Mouse (Mus musculus) neural tube, embryonic 10.5 days (tissue): ENCODE measurements around the gene Gys1.

ENCODE experiments used
- DNase-seq: peaks from one replicate; pipeline ENCODE4 v3.0.0-alpha.2; 2017; ENCODE audit warnings: low spot score; ENCODE audit errors: extremely low spot score

Gene Gys1

GRCm38 (mm10) chr7:45413864-45414739 lies 20.5 kb upstream of the Gys1 start:
- DNase-seq, result no peak

- DNase-seq, result no peak
These were observed 19.9 kb upstream of the Gys1 start for GRCm38 (mm10) chr7:45414740-45415224.

GRCm38 (mm10) chr7:45415636-45416035 lies 19.0 kb upstream of the Gys1 start:
- DNase-seq, result no peak

GRCm38 (mm10) chr7:45417962-45418492 lies 16.6 kb upstream of the Gys1 start:
- no peak for DNase-seq

DNA sequence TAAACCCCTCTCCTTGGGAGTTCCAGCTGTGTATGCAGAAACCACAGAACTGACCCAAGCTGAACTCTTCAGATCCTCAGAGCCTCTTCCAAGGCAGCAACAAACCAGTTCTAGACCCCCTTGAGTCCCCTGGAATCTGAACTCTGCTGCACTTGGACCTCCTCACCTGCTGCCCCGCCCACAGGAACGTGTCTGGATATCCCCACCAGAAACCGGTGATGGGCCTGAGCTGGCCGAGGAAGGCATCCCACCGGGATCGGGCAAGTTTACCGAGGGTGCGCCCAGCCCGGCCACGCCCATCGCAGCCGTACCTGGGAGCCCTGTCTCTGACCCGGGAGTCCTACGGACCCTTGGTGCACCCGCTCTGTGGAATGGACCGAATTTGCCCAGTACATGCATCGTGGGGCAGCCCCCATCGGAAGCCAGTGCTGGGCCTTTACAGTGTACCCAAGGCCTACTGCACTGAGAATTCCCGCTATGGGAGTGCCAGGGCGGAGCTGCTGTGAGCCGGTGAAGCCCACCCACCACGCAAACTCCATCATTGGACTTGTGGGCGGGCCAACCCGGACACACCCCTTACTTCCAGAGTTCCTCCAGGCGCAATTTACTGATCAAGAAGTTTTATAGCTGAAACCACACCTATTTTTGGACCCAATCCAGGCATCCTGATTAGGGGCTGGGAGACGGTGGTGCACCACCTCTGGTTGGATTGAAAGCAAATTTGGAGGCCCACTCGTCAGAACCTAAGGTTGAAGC lies 14.6 kb upstream of the Gys1 start:
- no peak for DNase-seq

DNA sequence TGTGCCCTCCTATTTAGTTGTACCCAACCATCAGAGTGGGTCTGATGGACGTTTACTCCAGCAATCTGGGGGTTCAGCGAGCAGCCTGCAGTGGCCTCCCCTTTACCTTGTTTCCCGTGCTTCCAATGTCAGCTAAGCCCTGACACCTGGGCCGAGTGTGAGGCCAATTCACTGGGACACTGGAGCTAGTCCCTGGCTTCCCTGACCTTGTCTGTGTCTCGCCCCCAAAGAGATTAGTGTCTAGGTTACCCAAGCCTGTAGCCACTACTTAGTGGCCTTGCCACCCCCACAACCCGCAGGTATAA lies 14.1 kb upstream of the Gys1 start, which contains the start of gene Lhb:
Lhb (plus strand) TSS at position 206 of the 305 bp plus-strand sequence.
- DNase-seq, result no peak

GRCm38 (mm10) chr7:45421194-45421593 lies 13.4 kb upstream of the Gys1 start:
- no peak for DNase-seq

GRCm38 (mm10) chr7:45426556-45426955 lies 8.1 kb upstream of the Gys1 start:
- DNase-seq, result no peak

GRCm38 (mm10) chr7:45433835-45434202 lies 825 bp upstream of the Gys1 start:
- no peak for DNase-seq

DNA sequence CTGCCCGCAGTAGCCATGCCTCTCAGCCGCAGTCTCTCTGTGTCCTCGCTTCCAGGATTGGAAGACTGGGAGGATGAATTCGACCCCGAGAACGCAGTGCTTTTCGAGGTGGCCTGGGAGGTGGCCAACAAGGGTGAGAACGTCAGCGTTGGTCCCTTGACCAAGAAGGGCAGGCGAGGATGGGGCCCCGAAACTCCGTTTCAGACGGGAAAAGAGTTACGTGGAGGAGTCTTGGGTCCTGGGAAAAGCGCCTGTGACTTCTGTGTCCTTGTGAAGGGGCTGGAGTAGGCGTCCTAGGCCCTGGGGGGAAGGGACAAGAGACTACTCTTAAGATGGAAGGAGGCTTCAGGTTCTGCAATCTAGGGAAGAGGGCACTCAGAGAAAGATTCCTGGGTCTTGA lies 394 bp downstream of the Gys1 start:
- no peak for DNase-seq

DNA sequence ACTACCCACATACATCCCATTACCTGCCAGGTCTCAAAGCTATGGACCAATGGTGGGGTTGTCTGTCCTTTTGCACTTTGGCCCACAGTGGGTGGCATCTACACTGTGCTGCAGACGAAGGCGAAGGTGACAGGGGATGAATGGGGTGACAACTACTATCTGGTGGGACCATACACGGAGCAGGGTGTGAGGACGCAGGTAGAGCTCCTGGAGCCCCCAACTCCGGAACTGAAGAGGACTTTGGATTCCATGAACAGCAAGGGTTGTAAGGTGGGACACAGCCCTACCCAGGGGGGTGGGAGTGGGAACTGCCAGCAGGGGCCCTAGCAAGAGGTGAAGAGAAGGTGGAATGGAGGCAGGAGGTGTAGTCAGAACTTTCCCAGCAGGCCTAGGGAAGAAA lies 1.8 kb downstream of the Gys1 start:
- DNase-seq, result no peak

DNA sequence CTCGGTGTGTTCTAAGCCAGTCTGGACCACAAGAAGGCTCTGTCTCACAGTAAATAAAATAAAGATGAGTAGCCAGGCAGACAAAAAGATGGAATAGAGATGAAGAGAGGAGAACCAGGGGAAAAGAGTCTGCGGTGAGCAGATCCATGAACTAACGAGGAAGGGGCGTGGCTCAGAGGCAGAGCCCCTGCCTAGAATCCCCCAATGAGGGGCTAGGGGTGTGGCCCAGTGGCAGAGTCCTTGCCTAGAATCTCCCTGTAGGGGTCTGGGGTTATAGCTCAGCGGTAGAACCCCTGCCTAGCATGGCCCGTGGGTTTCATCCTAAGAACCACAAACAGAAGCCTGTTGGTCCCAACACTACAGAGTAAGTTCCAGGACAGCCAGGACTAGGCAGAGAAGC lies 2.4 kb downstream of the Gys1 start:
- no peak for DNase-seq

DNA sequence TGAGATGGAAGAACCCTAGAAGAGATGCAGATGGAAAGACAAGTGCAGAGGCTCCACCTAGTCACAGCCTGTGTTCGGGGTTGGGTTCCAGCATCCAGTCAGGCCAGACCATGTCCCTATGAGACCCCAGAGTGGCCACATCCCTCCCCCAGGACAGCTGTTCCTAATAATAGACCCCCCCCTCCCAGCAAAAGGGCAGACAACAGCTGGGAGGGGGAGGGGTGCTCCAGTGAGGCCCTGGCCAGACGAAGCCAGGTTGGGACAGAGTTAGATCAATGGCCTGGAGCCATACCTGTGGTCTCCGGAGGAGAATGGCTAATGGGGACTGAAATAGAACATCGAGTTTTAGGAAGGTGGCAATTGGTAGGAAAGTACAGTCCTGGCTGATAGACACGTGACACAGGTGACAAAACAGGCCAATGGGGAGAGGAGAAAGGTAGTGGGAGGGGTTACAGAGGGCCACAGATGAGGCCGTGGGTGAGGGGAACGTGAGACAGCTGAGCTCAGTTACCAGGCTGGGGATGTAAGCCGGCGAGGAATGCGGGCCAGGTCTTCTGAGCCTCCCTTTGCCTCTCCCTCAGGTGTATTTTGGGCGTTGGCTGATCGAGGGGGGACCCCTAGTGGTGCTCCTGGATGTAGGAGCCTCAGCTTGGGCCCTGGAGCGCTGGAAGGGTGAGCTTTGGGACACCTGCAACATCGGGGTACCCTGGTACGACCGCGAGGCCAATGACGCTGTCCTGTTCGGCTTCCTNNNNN lies 3.1 kb downstream of the Gys1 start, which contains the start of gene Ruvbl2:
Ruvbl2 (minus strand) TSS at position 576 of the 756 bp plus-strand sequence.
- no peak for DNase-seq

DNA sequence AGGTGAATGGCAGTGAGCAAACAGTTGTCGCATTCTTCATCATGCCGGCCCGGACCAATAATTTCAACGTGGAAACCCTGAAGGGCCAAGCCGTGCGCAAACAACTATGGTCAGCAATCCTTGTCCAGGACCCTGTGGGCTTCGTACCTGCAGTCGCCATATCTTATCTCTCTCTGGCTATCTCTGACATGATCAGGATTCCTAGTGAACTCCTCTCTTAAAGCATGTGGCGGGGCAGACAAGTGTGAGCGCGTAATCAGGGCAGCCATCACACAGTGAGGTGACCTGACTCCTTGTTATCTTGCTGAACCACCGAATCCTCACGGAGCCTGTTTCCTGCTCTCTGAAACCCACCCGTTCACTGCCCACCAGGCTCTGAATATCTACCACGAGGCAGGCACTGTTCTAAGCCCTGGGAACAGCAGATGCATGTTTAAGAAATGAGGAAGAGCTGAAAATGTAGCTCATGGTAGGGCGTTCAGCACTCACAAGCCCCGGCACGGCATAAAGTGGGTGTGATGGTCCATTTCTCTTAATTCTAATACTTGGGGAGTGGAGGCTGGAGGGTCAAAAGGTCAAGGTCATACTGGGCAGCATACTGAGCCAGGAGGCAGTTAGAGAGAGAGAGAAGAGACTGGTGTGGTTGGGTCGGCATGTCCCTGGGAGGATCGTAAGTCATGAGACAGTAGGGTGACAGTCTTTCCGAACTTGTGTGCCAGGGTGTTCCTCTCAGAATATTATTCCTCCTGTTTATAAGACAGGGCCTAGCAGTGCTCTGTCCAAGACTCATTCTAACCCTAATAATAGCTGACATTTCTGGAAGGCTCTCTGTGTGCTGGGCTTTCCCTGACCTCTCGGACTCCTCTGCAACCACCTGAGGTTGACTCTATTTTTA lies 9.1 kb downstream of the Gys1 start:
- no peak for DNase-seq

DNA sequence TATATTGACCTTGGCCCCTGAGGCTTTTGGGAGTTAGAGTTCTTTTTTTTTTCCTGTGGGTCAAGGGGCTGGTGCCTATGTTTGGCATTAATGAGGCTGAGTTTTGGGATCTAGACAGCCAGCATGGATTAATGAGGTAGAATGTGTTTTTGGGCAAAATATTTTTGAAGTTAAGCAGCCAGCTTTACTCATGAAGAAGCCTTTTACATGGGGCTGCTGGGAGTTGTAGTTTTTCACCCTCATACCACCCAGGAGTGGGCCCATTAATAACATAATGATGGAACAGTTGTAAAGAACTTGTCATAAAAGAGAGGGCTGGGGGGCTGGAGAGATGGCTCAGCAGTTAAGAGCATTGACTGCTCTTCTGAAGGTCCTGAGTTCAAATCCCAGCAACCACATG lies 11.9 kb downstream of the Gys1 start:
- DNase-seq, result no peak

- DNase-seq, result no peak
These were observed 12.8 kb downstream of the Gys1 start for GRCm38 (mm10) chr7:45447325-45447990.

- DNase-seq, result no peak
These were observed 15.3 kb downstream of the Gys1 start for GRCm38 (mm10) chr7:45449974-45450373.

- peak; percentile 83 for DNase-seq
These were observed 16.8 kb downstream of the Gys1 start for GRCm38 (mm10) chr7:45451344-45451982.

GRCm38 (mm10) chr7:45454971-45455370 lies 20.3 kb downstream of the Gys1 start:
- no peak for DNase-seq
